Mouse (Mus musculus): ENCODE results near the gene B3galt4.

Gene B3galt4

DNA sequence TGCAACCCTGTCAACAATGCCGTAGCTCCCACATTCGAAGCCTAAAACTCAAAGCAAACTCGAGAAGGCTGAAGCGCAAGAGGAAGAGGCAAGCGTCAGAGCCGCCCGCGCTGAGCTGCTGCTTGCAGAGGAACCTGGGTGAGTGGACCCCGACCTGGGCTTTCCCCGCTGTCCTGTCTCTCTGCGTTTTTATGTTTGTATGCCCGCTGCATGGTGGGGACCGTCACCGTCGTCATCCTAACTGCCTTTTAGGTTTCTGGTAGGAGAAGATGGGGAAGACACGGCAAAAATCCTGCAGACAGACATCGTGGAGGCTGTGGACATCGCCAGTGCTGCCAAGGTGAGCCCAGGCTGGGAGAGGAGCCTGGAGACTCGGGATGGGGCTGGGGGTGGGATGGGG, 9.9 kb downstream of the B3galt4 start:
- DNase-seq (ENCODE audit: low read depth): no peak

DNA sequence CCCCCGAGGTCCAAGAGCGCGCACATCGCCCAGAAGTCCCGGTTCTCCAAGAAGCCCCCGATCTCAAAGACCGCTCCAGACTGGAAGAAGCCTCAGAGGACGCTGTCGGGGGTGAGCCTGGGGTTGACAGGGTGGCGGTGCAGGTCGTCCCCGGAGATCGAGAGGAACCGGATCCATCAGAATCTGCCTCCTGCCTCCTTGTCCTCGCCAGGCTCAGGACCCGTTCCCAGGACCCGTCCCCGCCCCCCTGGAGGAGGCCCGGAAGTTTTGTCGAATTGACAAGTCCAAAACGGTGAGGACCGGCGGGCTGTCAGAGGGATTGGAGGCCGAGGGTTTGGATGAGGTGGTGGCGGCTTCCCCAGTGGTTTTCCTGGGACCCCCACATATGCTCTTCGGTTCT, 10.3 kb downstream of the B3galt4 start:
- peak; percentile 44 for DNase-seq (ENCODE audit: low read depth)

DNA sequence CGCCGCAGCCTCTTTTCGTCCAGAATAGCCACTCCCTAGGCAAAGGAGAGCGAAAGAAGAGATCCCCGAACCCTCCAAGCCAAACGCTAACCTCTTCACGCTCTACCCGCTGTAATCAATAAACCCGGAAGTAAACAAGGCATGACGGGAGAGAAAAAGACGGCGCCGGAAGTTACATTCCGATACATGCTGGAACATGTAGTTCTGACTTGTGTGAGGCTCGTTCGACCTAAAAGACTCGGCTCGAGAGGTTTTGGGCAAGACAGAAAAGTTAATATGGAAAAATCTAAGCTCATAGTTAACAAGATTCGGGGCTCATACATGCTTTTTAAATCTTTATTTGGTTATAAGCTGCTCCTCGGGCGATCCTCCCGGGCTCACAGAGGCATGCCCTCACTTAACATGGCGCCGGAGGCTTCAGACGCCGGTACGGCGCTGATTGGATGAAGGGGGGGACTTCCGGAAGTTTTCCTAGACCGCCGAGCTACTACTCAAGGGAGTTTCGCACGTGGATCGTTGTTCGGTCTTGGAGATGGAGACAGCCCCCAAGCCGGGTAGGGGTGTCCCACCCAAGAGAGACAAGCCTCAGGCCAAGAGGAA, 11.0 kb downstream of the B3galt4 start, which contains the start of the genes Pfdn6 and Wdr46:
Gene Pfdn6 (minus strand): TSS at position 138 of the 600 bp plus-strand sequence.
Gene Wdr46 (plus strand): TSS at position 455 of the 600 bp plus-strand sequence.
- peak; percentile 96 for DNase-seq (ENCODE audit: low read depth)

DNA sequence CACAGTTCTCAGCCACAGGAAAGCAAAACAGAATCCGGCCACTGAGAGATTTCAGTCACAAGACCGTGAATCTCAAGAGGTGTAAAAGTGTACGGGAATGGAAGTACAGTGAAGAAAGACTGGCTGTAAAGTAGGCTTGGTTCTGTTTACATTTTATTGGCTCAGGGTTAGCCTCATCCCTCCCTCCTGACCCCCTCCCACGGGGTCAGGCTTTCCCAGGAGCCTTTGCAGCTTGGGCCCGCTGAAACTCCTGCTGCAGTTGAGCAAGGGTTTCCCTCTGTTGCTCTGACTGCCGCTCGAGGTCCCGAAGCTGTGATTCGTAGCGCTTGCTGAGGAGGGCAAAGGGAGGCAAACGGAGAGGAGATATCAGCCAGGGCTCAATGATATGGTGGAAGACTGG, 12.5 kb downstream of the B3galt4 start:
- no peak for DNase-seq (ENCODE audit: low read depth)

DNA sequence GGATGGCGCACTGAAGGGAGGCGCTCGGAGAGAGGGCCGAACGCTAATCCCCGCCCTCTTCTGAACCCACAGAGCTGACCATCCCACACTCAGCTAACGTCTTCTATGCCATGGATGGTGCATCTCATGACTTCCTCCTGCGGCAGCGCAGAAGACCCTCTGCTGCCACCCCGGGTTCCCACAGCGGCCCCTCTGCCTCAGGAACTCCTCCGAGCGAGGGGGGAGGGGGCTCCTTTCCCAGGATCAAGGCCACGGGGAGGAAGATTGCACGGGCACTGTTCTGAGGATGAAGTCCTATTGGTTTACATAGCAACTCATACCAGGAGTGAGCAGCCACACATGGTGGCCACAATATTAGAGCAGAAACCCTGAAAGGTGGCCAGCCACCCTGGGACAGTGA, 14.3 kb downstream of the B3galt4 start:
- no peak for DNase-seq (ENCODE audit: low read depth)

DNA sequence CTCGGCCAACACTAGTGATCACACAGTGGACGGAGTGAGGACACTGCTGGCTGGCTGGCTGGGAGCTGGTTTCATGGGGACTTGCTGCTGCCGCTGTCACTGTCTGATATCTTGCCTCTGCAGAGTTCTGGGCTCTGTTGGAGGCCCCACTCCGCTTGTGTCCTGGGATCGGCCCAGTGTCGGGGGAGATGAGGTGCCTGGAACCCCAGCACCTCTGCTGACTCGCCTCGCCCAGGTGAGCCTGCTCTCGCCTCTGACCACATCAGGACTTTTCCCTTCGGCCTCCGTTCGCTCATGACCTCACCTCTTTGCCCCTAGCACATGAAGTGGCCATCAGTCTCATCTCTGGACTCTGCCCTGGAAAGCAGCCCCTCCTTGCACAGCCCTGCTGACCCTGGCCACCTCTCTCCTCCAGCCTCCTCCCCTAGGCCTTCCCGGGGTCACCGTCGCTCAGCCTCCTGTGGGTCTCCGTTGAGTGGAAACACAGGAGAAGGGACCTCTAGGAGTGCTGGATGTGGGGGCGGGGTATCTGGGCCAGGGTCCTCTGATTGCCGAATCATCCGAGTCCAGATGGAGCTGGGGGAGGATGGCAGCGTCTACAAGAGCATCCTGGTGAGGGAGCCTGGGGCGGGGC, 15.7 kb downstream of the B3galt4 start:
- no peak for DNase-seq (ENCODE audit: low read depth)

DNA sequence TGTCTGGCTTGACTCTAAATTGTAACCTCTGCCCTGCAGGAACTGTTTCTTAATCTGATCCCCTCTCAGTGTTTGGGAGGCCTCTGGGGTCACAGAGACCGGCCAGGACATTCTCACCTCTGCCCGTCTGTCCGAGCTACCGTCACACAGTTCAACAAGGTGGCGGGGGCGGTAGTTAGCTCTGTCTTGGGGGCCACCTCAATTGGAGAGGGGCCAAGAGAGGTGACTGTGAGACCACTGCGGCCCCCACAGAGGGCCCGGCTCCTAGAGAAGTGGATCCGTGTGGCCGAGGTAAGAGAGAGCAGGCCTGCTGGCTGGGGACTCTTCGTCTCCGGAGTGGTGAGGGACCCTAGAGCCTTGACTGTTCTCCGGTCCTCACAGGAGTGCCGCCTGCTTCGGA, 18.3 kb downstream of the B3galt4 start:
- no peak for DNase-seq (ENCODE audit: low read depth)

DNA sequence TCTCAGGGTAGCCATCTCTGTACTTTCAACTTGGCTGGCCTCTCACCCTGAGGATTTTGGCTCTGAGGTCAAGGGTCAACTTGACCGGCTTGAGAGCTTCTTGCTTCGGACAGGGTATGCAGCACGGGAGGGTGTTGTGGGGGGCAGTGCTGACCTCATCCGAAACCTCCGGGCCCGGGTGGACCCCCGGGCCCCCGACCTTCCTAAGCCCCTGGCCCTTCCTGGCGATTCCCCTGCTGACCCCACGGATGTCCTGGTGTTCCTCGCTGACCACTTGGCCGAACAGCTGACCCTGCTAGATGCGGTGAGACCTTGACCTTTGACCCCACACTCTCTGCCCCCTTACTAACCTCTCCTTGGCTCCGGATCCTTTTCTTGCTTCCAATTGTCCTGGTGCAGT, 18.8 kb downstream of the B3galt4 start:
- no peak for DNase-seq (ENCODE audit: low read depth)

DNA sequence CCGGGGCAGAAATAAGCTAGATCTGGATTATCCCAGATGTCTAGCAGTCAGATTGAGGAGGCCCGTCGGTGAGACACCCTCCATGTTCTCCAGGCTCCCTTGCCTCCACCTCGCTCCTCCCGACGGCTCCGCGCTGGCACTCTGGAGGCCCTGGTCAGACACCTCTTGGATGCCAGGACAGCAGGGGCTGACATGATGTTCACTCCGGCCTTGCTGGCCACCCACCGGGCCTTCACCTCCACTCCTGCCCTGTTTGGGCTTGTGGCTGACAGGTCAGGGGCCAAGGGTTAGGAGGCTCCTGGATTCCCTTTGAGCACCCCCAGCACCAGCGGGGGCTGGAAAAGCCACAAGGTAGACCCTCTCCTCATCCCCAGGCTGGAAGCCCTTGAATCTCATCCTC, 19.3 kb downstream of the B3galt4 start:
- no peak for DNase-seq (ENCODE audit: low read depth)

DNA sequence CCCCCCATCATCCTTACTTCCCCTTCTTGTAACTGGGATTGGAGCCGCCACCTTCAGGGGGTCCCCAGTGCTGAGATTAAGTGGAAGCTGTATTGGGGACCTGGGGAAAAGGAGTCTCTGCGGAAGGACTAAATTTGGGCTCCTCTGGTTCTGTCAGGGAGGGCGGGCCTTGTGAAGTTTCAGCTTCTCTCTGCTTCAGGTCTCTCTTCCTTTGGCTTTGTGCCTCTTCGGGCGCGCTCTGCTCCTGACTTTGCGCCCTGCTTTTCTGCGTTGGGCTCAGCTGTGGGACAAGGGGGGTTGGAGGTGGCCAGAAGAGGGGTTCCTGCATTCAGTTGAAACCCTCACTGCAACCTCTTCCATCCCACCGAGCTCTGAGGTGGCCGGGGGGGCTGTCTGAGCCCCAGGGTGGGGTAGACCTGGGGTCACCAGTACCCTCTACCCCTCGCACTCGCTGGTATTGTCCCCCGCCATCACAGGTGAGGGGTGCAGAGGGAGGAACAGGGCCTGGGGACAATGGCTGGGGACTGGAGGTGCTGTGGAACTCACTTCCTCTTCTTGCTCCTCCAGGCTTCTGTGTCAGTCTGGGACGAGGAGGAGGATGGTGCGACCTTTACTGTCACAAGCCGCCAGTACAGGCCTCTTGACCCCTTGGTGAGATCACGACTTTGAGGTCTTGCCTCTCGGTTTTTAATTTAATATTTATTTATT, 20.0 kb downstream of the B3galt4 start:
- no peak for DNase-seq (ENCODE audit: low read depth)

DNA sequence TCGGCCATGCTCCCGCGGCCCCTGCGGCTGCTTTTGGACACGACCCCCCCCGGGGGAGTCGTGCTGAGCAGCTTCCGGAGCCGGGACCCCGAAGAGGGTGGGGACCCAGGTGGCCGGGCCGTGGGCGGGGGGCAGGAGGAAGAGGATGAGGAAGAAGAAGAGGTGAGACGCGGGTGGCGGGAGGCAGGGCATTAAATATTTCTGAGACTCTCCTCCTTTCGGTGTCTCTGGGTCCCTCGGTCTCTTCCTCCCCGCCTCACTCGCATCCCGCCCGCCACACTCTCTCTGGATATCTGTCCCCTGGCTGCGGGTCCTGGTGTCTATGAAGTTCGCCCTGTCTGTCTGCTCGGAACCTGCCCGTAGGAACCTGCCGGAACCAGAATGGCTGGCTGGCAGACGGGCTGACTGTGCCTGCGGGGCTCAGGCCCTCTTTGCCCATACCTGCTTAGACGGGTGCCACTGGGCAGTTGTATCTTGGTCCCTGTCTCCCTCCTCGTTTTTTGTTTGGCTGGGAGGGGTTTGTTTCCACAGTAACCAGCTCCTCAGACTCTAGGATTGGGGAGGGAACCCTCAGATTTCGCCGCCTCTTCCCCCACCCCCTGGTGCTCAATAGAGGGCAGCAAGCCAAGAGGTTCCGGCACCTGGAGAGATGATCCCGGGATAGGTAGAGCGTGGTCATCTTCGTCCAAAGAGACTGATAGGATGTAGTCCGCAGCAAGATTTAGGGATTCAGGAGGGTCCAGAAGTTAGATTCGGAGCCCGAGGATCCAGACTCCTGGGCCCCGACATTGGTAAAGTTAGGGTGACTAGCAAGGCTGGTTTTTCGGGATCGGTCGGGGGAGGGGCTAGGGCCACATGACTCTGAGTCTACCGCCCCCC, 20.8 kb downstream of the B3galt4 start:
- peak; percentile 65 for DNase-seq (ENCODE audit: low read depth)

DNA sequence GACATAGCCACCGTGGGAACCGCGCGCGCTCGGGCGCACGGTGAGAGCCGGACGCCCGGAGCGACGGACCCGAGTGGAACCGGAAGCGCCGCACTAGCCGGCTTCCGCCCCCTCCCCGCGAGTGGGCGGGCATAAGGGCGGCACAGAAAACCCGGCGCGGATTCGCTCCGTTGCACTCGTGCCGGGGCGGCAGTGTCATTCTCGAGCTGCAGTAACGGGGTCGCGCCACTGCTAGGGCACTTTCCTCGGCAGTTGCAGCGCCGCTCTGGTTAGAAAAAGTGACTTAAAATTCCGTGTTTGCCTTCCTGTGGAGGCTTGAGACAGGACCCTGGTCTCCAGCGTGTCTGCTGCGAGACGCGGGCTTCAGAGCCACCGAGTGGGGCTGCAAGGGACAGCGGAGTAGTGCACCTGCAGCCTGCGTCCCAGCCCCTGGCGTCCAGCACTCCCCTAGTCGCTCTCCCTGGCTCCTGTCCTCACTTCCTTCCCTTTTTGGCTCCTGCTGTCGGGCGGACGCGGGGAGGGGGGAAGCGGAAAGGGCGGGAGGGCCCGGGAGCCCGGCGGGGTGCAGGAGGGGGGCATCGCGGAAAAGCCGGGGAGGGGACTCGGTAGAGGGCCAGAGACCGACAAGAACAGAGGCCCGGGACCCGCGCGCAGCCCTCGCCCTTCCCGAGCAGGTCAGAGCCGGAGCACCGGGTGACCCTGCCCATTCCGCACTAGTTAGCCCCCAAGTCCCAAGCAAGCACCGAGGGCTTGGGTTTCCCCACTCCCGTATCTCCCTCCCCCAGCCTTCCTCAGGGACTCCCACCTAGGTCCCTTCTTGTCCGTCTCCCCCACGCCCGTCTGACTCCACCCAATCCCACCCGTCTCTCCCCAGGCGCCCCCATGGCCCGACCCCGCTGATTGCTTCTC, 21.7 kb downstream of the B3galt4 start, which contains the start of gene Rgl2:
Gene Rgl2 (plus strand): TSS at position 173 of the 909 bp plus-strand sequence.
- peak; percentile 89 for DNase-seq (ENCODE audit: low read depth)

DNA sequence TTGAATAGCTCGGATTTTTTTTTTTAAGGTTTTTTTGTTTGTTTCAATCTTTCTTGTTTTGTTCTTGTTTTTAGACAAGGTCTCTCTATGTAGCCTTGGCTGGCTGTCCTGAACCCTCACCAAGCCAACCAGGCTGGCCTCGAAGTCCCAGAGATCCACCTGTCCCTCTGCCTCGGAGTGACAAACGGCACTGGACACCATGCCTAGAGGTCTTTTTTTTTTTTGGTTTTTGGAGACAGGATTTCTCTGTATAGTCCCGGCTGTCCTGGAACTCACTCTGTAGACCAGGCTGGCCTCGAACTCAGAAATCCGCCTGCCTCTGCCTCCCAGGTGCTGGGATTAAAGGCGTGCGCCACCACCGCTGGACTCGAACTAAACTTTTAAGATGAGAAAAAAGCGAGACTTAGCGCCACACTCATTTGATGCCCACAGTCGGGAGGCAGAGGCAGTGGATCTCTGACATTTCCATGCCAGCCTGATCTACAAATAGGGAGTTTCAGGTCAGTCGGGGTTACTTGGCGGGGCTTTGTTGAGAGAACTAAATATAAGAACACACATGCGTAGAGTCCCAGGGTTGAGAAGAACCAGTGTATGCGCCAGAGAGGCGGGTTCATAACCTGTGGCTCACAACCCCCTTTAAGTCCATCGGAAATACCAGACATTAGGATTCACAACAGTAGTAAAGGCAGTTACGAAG, 22.9 kb downstream of the B3galt4 start:
- no peak for DNase-seq (ENCODE audit: low read depth)

DNA sequence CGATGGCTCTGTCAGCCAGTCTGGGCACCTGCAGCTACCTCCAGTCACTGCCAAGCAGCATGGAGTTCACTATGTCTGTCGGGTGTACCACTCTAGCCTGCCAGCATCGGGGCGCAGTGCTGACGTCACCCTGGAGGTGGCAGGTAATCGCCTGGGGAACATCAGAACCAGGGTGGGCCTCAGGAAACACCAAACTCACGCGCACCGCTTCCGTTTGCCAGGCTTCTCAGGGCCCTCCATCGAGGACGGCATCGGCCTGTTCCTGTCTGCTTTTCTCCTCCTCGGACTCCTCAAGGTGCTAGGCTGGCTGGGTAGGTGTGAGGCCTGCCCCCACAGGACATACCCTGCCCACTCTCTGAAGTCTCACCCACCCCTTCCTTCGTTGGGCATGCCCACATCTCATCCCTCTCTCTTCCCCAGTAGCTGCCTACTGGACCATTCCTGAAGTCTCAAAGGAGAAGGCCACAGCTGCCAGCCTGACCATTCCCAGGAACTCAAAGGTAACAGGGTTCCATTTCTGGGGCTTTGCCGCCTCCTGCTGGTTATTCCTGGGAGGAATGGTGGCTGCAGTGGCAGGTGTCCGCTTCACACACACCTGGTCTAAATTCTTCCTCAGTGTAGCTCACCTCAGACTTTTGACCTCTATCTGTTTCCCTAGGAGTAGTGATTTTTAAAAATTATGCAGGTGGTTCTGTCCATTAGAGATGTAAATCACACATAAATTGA, 24.9 kb downstream of the B3galt4 start:
- no peak for DNase-seq (ENCODE audit: low read depth)

DNA sequence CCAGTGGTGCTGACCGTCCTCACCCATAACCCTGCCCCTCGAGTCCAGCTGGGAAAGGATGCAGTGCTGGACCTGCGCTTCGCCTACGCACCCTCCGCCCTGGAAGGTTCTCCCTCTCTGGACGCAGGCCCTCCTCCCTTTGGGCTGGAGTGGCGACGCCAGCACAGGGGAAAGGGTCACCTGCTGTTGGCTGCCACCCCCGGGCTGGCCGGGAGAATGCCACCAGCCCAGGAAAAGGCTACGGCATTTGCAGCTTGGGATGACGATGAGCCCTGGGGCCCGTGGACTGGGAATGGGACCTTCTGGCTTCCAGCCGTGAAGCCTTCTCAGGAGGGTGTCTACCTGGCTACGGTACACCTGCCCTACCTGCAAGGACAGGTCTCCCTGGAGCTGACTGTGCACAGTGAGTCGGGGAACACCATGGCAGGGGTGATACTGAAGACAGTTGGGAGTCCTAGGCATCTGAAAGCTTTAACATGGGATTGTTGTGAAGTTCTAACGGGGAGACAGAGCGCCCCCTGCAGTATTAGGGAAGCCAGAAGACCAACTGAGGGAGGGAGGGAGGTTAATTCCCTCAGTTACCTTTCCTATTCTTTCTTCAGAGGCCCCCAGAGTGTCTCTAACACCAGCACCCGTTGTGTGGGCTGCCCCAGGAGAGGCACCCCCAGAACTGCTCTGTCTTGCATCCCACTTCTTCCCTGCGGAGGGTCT, 25.7 kb downstream of the B3galt4 start:
- no peak for DNase-seq (ENCODE audit: low read depth)

DNA sequence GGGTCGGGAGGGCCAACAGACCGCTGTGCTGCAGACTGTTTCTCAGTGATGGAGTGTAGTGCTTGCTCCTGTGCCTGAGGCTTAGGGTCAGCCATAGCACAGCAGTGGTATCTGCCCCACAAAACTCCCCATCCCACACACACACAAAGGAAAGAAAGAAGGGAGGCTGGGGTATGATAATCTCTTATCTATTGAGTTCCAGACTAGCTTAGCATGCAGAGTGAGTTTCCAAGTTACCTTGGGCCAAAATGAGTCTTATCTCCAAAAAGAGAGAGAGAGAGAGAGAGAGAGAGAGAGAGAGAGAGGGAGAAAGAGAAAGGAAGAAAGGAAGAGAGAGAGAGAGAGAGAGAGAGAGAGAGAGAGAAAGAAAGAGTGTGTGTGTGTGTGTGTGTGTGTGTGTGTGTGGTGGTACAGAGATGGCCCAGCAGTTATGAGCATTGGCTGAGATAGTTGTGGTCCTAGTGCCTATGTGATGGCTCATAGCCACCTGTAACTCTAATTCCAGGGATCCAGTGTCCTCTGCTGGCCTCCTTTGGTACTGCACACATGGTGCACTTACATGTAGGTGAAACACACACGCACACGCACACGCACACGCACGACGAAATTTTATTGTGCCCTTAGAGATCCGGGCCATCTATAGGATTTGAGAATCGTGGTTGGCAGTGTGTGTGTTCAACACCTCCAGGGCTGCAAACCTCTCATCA, 26.6 kb downstream of the B3galt4 start:
- peak; percentile 74 for DNase-seq (ENCODE audit: low read depth)

DNA sequence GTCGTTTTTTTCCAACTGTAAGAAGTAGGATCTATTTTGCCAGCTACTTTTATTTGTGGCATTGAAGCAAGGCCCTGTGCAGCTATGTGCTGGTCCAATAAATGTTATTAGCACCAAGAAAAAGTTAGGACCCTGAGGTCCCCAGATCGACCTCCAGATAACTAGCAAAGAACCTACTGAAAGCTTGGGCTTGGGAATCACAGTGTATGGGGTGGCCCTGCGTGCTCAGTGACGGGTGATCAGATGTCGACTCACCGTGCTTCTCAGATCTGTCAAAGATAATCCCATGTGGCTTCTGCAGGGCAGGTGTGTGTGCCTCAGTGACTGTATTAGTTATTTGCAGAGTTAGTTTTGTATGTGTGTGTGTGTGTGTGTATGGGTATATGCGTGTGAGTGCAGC, 29.9 kb downstream of the B3galt4 start:
- DNase-seq (ENCODE audit: low read depth): no peak

DNA sequence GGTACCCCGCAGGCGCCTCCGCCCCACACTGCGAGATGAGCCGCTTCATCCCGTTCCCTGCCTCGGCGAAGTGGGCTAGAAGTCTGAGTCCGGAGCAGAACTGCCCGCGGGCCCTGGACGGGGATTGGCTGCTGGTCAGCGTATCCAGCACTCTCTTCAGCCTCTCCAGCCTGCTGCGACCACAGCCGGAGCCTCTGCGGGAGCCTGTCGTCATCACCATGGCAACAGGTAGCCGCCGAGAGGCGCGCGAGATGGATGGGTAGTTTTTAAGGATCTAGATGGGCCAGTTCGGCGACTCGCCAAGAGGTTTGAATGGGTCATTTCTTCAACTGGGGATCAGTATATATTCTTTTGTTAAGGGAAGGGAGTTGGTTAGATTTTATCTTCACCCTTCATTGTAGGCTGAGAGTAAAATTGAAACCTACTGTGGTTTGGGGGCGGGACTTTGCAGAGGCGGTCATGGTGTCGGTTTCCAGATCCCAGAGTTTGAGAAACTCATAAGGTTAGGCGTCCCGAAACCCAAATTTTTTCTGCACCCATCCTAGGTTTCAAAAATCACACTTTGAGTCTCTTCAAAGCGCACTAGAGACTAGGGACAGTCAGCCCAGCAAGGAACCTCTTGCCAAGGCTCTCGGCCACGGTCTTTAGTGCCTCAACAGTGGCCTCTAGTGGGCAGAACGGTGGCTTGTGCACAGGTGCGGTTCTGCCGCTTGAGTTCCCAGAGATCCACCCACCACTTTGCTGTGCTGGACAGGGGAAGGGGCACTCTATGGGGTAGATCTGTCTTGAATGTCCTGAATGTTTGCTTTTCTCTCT, 30.8 kb downstream of the B3galt4 start:
- peak; percentile 92 for DNase-seq (ENCODE audit: low read depth)

Measured in 416B (cell line).